Comparison of ENCODE assay signal across 19 mouse cellular contexts in genomic region chr9:41592900-41593690, GRCm38 (mm10).
DNase-seq lines count a peak whose midpoint lies in the region; ATAC-seq lines count a peak whose summit lies in the region.
"Had no signal": no experiment of that assay in that cellular context is flagged by ENCODE, and none has a peak within 500 bp of the region (broad histone marks: within the 10 kb centered on the region; RNA-seq: fewer than 3 reads in every experiment).

No protein-coding gene starts in this region.

- H3K9me3 ChIP-seq in intestine, embryonic 14.5 days (ENCODE audit: control insufficient read depth, low read length): no peaks in the 10 kb centered on the region
- no peaks in the 10 kb centered on the region for H3K9me3 ChIP-seq in intestine, embryonic 15.5 days
- H3K9me3 ChIP-seq in embryonic facial prominence, embryonic 13.5 days: no peaks in the 10 kb centered on the region
- no peaks in the 10 kb centered on the region for H3K9me3 ChIP-seq in forebrain, embryonic 15.5 days
- H3K9me3 ChIP-seq in midbrain, embryonic 15.5 days: no peaks in the 10 kb centered on the region
- H3K9me3 ChIP-seq: limb, embryonic 13.5 days had no signal

- no peaks in the 10 kb centered on the region for H3K27me3 ChIP-seq in intestine, embryonic 14.5 days (replicated peaks; ENCODE audit: control insufficient read depth, insufficient read depth, low read length)
- H3K27me3 ChIP-seq in intestine, embryonic 15.5 days (replicated peaks): no peaks in the 10 kb centered on the region
- no peaks in the 10 kb centered on the region for H3K27me3 ChIP-seq in embryonic facial prominence, embryonic 13.5 days
- no peaks in the 10 kb centered on the region for H3K27me3 ChIP-seq in forebrain, embryonic 15.5 days
- no peaks in the 10 kb centered on the region for H3K27me3 ChIP-seq in midbrain, embryonic 15.5 days (replicated peaks)
- H3K27me3 ChIP-seq: CH12.LX; limb, embryonic 13.5 days had no signal

- H3K9ac ChIP-seq in intestine, embryonic 14.5 days (ENCODE audit: low read length): no peak overlapping the region
- no peak overlapping the region for H3K9ac ChIP-seq in intestine, embryonic 15.5 days
- no peak overlapping the region for H3K9ac ChIP-seq in embryonic facial prominence, embryonic 13.5 days
- no peak overlapping the region for H3K9ac ChIP-seq in forebrain, embryonic 15.5 days (replicated peaks)
- H3K9ac ChIP-seq in midbrain, embryonic 15.5 days: no peak overlapping the region
- H3K9ac ChIP-seq: limb, embryonic 13.5 days; liver, embryonic 14.5 days had no signal

- peak; percentile 25 for DNase-seq in intestine, embryonic 14.5 days (ENCODE audit: low spot score)
- no peak for DNase-seq in B cell, adult 2 months
- DNase-seq in urinary bladder, postnatal 25 days (ENCODE audit: low spot score): no peak
- DNase-seq in gastrocnemius, adult 8-10 months (ENCODE audit: low spot score in 2 of 2): no peak
- DNase-seq: adrenal gland, postnatal 10 days; cerebellum, adult 2 months; gastrocnemius, postnatal 25 days; heart, postnatal 14 days; thymus, postnatal 25 days had no signal

- ATAC-seq in intestine, embryonic 14.5 days (replicated peaks; ENCODE audit: low FRiP score, low TSS enrichment, low read depth): no peak
- no peak for ATAC-seq in intestine, embryonic 15.5 days
- ATAC-seq in embryonic facial prominence, embryonic 13.5 days (ENCODE audit: insufficient number of reproducible peaks, insufficient read depth, low FRiP score, low TSS enrichment, low read depth): no peak
- no peak for ATAC-seq in forebrain, embryonic 15.5 days (replicated peaks)
- ATAC-seq in midbrain, embryonic 15.5 days (replicated peaks): 0 out of 2 replicates have a peak, but pooled peaks have one; percentile 7
- ATAC-seq: intestine, postnatal 0 days had no signal

- 91% methylated on average over 4 of the region's 4 CpGs for WGBS in intestine, embryonic 14.5 days
- 87% methylated on average over 4 of the region's 4 CpGs for WGBS in intestine, embryonic 15.5 days
- WGBS in embryonic facial prominence, embryonic 13.5 days: 77% methylated on average over 4 of the region's 4 CpGs
- WGBS in forebrain, embryonic 15.5 days: 78% methylated on average over 4 of the region's 4 CpGs
- WGBS in midbrain, embryonic 15.5 days: 74% methylated on average over 4 of the region's 4 CpGs

- H3K4me2 ChIP-seq in intestine, embryonic 14.5 days (ENCODE audit: low read length): no peak overlapping the region
- no peak overlapping the region for H3K4me2 ChIP-seq in intestine, embryonic 15.5 days (replicated peaks)
- H3K4me2 ChIP-seq in embryonic facial prominence, embryonic 13.5 days: no peak overlapping the region
- H3K4me2 ChIP-seq in forebrain, embryonic 15.5 days (replicated peaks): no peak overlapping the region
- no peak overlapping the region for H3K4me2 ChIP-seq in midbrain, embryonic 15.5 days
- H3K4me2 ChIP-seq: limb, embryonic 13.5 days had no signal

- no peak overlapping the region for H3K4me3 ChIP-seq in intestine, embryonic 14.5 days (ENCODE audit: low read depth, low read length)
- H3K4me3 ChIP-seq in intestine, embryonic 15.5 days (replicated peaks): no peak overlapping the region
- H3K4me3 ChIP-seq in embryonic facial prominence, embryonic 13.5 days: no peak overlapping the region
- no peak overlapping the region for H3K4me3 ChIP-seq in forebrain, embryonic 15.5 days
- H3K4me3 ChIP-seq in midbrain, embryonic 15.5 days: no peak overlapping the region
- H3K4me3 ChIP-seq: limb, embryonic 13.5 days had no signal

- H3K27ac ChIP-seq in intestine, embryonic 14.5 days (ENCODE audit: low read depth): no peak overlapping the region
- no peak overlapping the region for H3K27ac ChIP-seq in intestine, embryonic 15.5 days
- H3K27ac ChIP-seq in embryonic facial prominence, embryonic 13.5 days: peak overlapping the region; percentile 52
- H3K27ac ChIP-seq in forebrain, embryonic 15.5 days (replicated peaks): peak overlapping the region; percentile 84
- peak overlapping the region; percentile 72 for H3K27ac ChIP-seq in midbrain, embryonic 15.5 days
- H3K27ac ChIP-seq: kidney, postnatal 0 days; liver, embryonic 14.5 days; stomach, postnatal 0 days had no signal

- peaks cover 10% of the 10 kb centered on the region; the same call in 1 of the 2 replicates for H3K4me1 ChIP-seq in intestine, embryonic 14.5 days (replicated peaks; ENCODE audit: control insufficient read depth, insufficient read depth, low read length)
- H3K4me1 ChIP-seq in intestine, embryonic 15.5 days (replicated peaks): no peaks in the 10 kb centered on the region
- H3K4me1 ChIP-seq in embryonic facial prominence, embryonic 13.5 days: peaks cover 66% of the 10 kb centered on the region
- H3K4me1 ChIP-seq in forebrain, embryonic 15.5 days: peaks cover 84% of the 10 kb centered on the region
- peaks cover 83% of the 10 kb centered on the region for H3K4me1 ChIP-seq in midbrain, embryonic 15.5 days

- peaks cover 43% of the 10 kb centered on the region for H3K36me3 ChIP-seq in intestine, embryonic 14.5 days (ENCODE audit: control insufficient read depth, insufficient read depth, low read length)
- H3K36me3 ChIP-seq in intestine, embryonic 15.5 days: peaks cover 7% of the 10 kb centered on the region; the same call in 1 of the 2 replicates
- H3K36me3 ChIP-seq in embryonic facial prominence, embryonic 13.5 days: peaks cover 51% of the 10 kb centered on the region
- H3K36me3 ChIP-seq in forebrain, embryonic 15.5 days: peaks cover 45% of the 10 kb centered on the region
- H3K36me3 ChIP-seq in midbrain, embryonic 15.5 days (replicated peaks): peaks cover 17% of the 10 kb centered on the region; the same call in 1 of the 2 replicates

Comparison
In these comparisons a context has a peak if more than half of its experiments do, and no peak if none do; other contexts are left out.
1. H3K27ac ChIP-seq: peak in embryonic facial prominence, embryonic 13.5 days (single experiment), forebrain, embryonic 15.5 days (single experiment) and midbrain, embryonic 15.5 days (single experiment); none in intestine, embryonic 14.5 days (single experiment) and intestine, embryonic 15.5 days (single experiment).